Mouse (Mus musculus): Measurements from ENCODE around the gene Ace3.

GRCm38 (mm10) chr11:105975636-105976035, 18.8 kb upstream of the Ace3 start:
- TF ChIP-seq CTCF (IDR thresholded peaks at IDR 0.05; ENCODE audit: borderline replicate concordance, control insufficient read depth, extremely low read depth, insufficient read depth, low read length, poor library complexity) (no peak), POLR2A (IDR thresholded peaks at IDR 0.05; ENCODE audit: control insufficient read depth, extremely low read depth, insufficient read depth, low read length, poor library complexity) (no peak)
